Mouse (Mus musculus) adrenal gland, adult (tissue): Measurements from ENCODE around the gene Msh4.
A peak's percentile ranks its signal among the peaks of the same experiment; 100 is the strongest.
"Not testable (repeated sequence)": the region's sequence is repeated elsewhere in the genome, so short reads cannot be mapped to it uniquely, and the experiment has no call there.

Experiments
- DNase-seq, 2 experiments: peaks; one replicate each; pipeline ENCODE4 v3.0.0; 2022 to 2023; ENCODE audit warnings: low spot score in 1 of 2; ENCODE audit not compliant: inconsistent age in 2 of 2

Msh4 gene

GRCm38 (mm10) chr3:153852266-153852665 lies 53.7 kb downstream of the Msh4 start:
- DNase-seq, result no peak

- no peak for DNase-seq
Observed at GRCm38 (mm10) chr3:153850759-153851158, 55.2 kb downstream of the Msh4 start.

- peak; percentile 21 to 40 for DNase-seq
Observed at GRCm38 (mm10) chr3:153849368-153850015, 56.4 kb downstream of the Msh4 start.

- DNase-seq, result no peak
Observed at GRCm38 (mm10) chr3:153847207-153847733, 58.7 kb downstream of the Msh4 start.

- no peak for DNase-seq
Observed at GRCm38 (mm10) chr3:153846109-153846508, 59.8 kb downstream of the Msh4 start.

- no peak for DNase-seq
Observed at GRCm38 (mm10) chr3:153845500-153845899, 60.4 kb downstream of the Msh4 start.

GRCm38 (mm10) chr3:153844757-153845156 lies 61.2 kb downstream of the Msh4 start:
- DNase-seq, result no peak

GRCm38 (mm10) chr3:153844030-153844429 lies 61.9 kb downstream of the Msh4 start, which contains the start of gene Asb17:
TSS of gene Asb17 (plus strand) at chr3:153844209.
- DNase-seq, result no peak

GRCm38 (mm10) chr3:153837593-153837992 lies 68.3 kb downstream of the Msh4 start:
- DNase-seq, result no peak

GRCm38 (mm10) chr3:153836316-153836715 lies 69.6 kb downstream of the Msh4 start:
- no peak for DNase-seq

GRCm38 (mm10) chr3:153835455-153836086 lies 70.4 kb downstream of the Msh4 start:
- DNase-seq, result peak; percentile 80 to 94

GRCm38 (mm10) chr3:153834071-153834470 lies 71.9 kb downstream of the Msh4 start:
- DNase-seq, result no peak

GRCm38 (mm10) chr3:153832654-153832945 lies 73.3 kb downstream of the Msh4 start:
- DNase-seq, result no peak

GRCm38 (mm10) chr3:153831873-153832653 lies 73.9 kb downstream of the Msh4 start:
- DNase-seq, result no peak

- DNase-seq, result peak in 1 of 2 experiments; percentile 40
Observed at GRCm38 (mm10) chr3:153831014-153831872, 74.7 kb downstream of the Msh4 start.

- DNase-seq, result not testable (repeated sequence)
Observed at GRCm38 (mm10) chr3:153829788-153830187, 76.2 kb downstream of the Msh4 start.

GRCm38 (mm10) chr3:153826616-153827015 lies 79.3 kb downstream of the Msh4 start:
- no peak for DNase-seq

GRCm38 (mm10) chr3:153825197-153825596 lies 80.7 kb downstream of the Msh4 start:
- DNase-seq, result no peak

GRCm38 (mm10) chr3:153823671-153824515 lies 82.0 kb downstream of the Msh4 start:
- DNase-seq, result peak in 1 of 2 experiments; percentile 12

- no peak for DNase-seq
Observed at GRCm38 (mm10) chr3:153819438-153819837, 86.5 kb downstream of the Msh4 start.
